Mouse (Mus musculus): ENCODE data around the gene Clec2i.
A peak's percentile ranks its signal among the peaks of the same experiment; 100 is the strongest.
"Not testable (repeated sequence)": the region's sequence is repeated elsewhere in the genome, so short reads cannot be mapped to it uniquely, and the experiment has no call there.

Gene Clec2i

GRCm38 (mm10) chr6:128854895-128855294, 32.5 kb upstream of the Clec2i start:
- DNase-seq (ENCODE audit: low spot score) = no peak

DNA sequence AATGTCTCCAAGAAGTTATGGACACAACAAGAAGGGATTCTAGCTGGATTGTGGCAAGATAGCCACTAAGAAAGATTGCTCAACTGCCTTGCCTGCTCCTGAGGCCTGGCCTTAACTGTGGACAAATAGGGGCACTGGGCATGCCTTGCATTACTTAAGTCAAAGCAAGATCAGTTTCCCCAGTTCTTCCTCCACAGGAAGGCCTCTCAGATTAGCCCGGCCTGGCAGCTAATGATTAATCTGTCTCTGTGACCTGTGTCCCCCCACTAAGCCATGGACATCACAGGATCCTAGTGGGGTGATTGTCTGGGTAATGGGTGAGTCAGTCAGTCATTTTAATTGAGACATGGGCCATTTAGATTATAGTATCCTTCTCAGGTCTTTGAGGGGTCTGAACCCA, 31.9 kb upstream of the Clec2i start:
- DNase-seq (ENCODE audit: low spot score) = no peak

- peak; percentile 62 for DNase-seq (ENCODE audit: low spot score)
These were observed 31.1 kb upstream of the Clec2i start for GRCm38 (mm10) chr6:128856250-128856649.

DNA sequence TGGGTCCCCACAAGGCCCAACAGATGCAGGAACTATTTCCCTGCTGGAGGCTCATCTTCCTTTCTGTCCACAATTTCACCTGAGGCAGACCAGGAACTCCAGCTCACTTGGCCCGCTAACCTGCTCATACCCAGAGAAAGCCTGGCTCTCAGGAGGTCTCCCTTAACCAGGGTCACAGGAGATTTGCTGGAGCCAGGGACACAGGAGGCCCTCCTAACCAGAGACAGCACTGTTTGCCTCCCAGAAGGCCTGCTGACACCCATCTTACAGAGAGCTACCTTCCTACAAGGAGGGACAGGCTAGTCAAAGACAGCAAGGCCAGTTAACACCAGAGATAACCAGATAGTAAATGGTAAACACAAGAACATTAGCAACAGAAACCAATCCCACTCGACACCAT, 29.4 kb upstream of the Clec2i start:
- DNase-seq (ENCODE audit: low spot score) = no peak

- DNase-seq (ENCODE audit: low spot score) = no peak
These were observed 18.5 kb upstream of the Clec2i start for GRCm38 (mm10) chr6:128868861-128869260.

DNA sequence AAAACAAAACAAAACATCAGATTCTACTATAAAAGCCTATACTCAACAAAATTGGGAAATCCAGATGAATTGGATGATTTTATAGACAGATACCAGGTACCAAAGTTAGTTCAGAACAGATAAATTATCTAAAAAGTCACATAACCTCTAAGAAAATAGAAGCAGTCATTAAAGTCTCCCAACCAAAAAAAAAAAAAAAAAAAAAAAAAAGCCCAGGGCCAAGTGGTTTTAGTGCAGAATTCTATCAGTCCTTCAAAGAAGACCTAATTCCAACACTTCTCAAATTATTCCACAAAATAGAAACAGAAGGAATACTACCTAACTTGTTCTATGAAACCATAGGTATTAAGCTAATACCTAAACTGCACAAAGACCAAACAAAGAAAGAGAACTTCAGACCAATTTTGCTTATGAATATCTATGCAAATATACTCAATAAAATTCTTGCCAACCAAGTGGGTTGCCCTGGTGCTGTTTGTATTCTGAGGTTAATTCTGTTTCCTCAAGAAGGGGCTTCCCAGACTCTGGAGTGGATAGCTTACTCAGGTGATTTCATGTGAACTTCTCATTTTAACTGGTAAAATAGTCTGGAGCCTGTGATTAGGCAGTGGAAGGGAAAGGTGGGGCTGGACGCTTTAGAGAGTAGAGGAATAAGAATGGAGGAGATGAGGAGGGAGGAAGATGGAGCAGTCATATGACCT, 15.3 kb upstream of the Clec2i start:
- DNase-seq (ENCODE audit: low spot score) = no peak

- no peak for DNase-seq (ENCODE audit: low spot score)
These were observed 1.4 kb downstream of the Clec2i start for GRCm38 (mm10) chr6:128888834-128889233.

DNA sequence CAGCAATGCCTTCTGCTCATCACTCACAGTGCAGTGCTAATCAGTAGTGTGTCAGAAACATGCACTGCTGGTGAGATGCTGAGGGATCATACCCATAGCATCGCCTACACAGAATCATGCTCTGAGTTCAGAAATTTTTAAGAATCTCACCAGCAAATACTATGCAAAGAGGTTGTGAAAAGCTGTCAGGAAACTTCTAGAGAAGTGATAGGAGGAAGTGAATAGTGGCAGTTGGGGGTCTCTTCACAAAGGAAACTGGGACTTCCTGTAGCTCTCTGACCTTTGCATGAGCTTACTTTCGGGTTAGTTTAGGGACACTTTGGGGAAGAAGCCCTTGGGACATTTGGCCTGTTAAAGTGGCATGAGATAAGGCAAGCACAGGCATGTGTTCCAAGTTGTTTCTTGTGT, 3.6 kb downstream of the Clec2i start, which contains the start of gene BC035044:
BC035044 (minus strand) TSS at position 179 of the 408 bp plus-strand sequence.
- no peak for DNase-seq (ENCODE audit: low spot score)

DNA sequence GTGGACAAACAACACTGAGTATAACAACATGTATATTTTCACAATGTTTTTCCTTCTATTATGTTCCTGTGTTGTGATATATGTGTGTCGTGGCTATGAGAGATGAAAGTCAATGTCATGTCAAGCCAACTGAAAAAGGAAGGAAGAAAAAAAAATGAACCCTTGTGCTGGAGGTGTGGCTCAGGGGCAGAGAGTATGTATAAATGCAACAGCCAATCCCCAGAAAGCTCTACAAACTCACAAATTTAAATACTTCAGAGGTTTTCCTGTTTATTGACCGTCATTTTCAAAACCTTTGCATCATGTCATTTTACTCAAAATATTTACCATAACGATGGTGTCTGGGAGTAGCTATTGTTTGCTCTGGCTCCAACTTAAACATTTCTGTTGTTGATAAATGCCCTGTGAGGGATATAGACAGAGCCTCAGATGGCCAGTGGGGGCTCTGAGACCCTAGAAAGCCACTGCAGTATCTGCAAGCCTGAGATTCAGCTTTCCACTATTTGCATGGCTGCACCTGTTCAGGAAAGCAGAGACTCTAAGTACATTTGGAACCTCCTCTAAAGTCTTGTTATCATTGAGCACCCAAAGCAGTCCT, 8.1 kb downstream of the Clec2i start:
- DNase-seq (ENCODE audit: low spot score) = no peak

DNA sequence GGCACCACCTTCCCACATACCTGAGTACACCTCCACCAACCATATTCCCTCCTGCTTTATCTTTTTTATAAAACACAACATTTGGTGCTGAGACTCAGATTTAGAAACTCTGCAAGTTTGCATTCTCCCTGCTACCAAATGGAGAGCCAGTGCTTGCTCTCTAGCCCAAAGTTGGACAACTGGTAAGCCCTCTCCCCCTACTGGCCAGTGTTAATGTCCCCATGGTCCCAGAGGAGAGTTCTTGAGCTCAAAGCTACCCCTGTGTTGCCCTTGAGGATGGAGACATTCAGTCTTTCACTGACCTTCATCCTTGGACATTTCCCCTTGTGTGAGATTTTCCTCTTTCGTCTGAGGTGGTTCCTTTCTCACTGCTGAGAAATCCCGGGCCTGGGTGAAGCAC, 12.7 kb downstream of the Clec2i start:
- DNase-seq (ENCODE audit: low spot score) = no peak

GRCm38 (mm10) chr6:128900796-128901552, 13.6 kb downstream of the Clec2i start:
- DNase-seq (ENCODE audit: low spot score) = not testable (repeated sequence)

DNA sequence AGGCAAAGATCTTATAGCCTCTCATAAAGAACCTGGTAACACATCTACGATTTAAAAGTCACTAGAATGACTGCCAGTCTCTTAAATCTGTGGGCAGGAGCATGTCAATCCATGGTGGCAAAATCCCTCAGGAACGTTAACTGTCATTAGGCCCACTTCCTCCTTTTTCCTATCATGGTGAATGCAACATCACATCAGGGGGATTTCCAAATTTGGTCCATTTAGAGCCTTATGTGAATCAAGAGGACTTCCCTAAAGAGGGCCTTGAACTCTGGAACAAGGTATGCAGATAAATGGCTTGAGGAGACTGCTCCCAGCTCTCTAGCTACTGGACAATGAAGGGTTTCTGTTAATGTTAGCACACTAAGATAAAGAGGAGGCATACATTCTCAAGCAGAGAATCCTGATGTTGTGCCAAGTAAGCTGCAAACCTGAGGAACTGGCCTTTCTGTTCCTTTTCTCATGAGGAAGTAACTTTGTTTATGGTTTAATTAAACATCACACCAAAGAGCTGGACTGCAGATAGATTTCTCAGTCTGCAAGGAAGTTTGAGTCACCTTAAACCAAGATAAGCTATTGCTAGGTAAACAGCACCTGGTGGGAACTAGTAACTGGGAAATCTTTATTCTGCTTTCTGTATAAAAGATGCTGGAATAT, 26.3 kb downstream of the Clec2i start:
- DNase-seq (ENCODE audit: low spot score) = no peak

DNA sequence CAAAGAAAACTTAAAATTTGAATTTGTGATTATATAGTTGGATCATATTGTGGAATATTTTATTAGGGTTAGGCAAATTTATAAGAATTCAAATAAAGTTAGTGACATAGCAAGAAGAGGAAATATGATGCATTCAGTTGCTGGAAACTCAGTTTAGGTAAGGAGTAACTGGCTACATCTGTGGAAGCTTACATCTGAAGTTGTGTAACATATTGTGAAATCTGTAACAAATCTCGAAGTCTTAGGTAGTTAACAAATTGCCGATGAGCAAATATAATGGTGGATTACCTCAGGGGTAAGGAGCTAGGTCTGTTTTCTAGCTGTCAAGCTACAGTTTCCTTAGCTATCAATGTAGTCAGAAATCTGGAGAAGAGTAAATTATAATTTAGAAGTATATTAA, 29.9 kb downstream of the Clec2i start:
- no peak for DNase-seq (ENCODE audit: low spot score)

GRCm38 (mm10) chr6:128933050-128933449, 45.7 kb downstream of the Clec2i start:
- no peak for DNase-seq (ENCODE audit: low spot score)

DNA sequence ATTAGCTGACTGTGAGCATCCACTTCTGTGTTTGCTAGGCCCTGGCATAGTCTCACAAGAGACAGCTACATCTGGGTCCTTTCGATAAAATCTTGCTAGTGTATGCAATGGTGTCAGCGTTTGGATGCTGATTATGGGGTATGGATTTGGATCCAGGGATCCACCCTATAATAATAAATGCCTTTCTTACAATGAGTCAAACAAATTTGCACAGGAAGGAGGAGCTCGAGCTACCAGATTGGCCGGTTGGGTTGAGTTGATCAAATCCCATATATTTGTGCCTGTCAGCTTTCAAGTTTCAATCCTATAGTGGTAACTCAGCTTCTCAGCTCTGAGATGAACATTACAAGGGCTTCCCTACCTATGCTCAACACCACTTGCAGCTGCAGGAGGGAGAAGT, 46.7 kb downstream of the Clec2i start, which contains the start of gene Clec2g:
Clec2g (plus strand) TSS at position 301 of the 400 bp plus-strand sequence.
- not testable (repeated sequence) for DNase-seq (ENCODE audit: low spot score)

GRCm38 (mm10) chr6:128935889-128936665, 48.7 kb downstream of the Clec2i start:
- not testable (repeated sequence) for DNase-seq (ENCODE audit: low spot score)

GRCm38 (mm10) chr6:128941646-128942421, 54.4 kb downstream of the Clec2i start:
- no peak for DNase-seq (ENCODE audit: low spot score)

DNA sequence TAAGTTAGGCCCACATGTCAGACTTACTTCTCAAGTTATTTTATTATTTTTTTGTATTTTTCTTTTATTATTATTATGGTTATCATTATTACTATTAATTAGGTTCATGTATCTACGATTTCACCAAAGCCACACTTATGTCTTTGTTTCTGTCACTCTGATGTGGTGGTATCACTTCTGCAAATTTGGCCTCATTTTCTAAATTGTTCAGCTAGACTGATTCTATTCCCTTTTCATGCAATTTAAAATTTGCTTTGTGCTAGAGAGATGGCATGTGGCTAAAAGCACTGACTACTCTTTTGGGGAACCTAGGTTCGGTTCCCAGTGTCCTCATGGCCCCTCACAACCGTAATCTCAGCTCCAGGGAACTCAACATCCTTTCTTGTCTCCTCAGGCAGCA, 58.2 kb downstream of the Clec2i start:
- no peak for DNase-seq (ENCODE audit: low spot score)
